Mouse (Mus musculus): Measurements from ENCODE around the gene Igsf3. TPM values are rescaled to one million over a fixed set of nuclear protein-coding genes. Genes with fewer than 3 reads are reported as not detected.
A peak's percentile ranks its signal among the peaks of the same experiment; 100 is the strongest.

Gene Igsf3
- polyA plus RNA-seq, 1 experiment from 2014 or later, result 30.0 TPM

- Histone ChIP-seq H3K36me3 (ENCODE audit: control insufficient read depth, insufficient read depth, low read length) (no peaks in the 10 kb centered on the region), H3K27ac (ENCODE audit: low read depth, low read length) (no peak overlapping the region), H3K4me3 (ENCODE audit: low read depth, low read length) (no peak overlapping the region), H3K4me2 (ENCODE audit: low read length) (no peak overlapping the region), H3K4me1 (ENCODE audit: control insufficient read depth, insufficient read depth, low read length) (no peaks in the 10 kb centered on the region), H3K27me3 (replicated peaks; ENCODE audit: control insufficient read depth, insufficient read depth, low read length) (no peaks in the 10 kb centered on the region), H3K9me3 (replicated peaks; ENCODE audit: control insufficient read depth, low read length) (no peaks in the 10 kb centered on the region), H3K9ac (ENCODE audit: low read length) (no peak overlapping the region)
- WGBS, result 32% methylated on average over 6 of the region's 6 CpGs
- ATAC-seq (no peak), DNase-seq (ENCODE audit: low spot score) (no peak)
These were observed 11.7 kb upstream of the Igsf3 start for GRCm38 (mm10) chr3:101365081-101365612.

GRCm38 (mm10) chr3:101365911-101366310 lies 11.0 kb upstream of the Igsf3 start:
- Histone ChIP-seq H3K4me3 (ENCODE audit: low read depth, low read length) (no peak overlapping the region), H3K27me3 (replicated peaks; ENCODE audit: control insufficient read depth, insufficient read depth, low read length) (no peaks in the 10 kb centered on the region), H3K4me1 (ENCODE audit: control insufficient read depth, insufficient read depth, low read length) (no peaks in the 10 kb centered on the region), H3K9ac (ENCODE audit: low read length) (no peak overlapping the region), H3K9me3 (replicated peaks; ENCODE audit: control insufficient read depth, low read length) (no peaks in the 10 kb centered on the region), H3K36me3 (ENCODE audit: control insufficient read depth, insufficient read depth, low read length) (no peaks in the 10 kb centered on the region), H3K4me2 (ENCODE audit: low read length) (no peak overlapping the region), H3K27ac (ENCODE audit: low read depth, low read length) (no peak overlapping the region)
- no peak for ATAC-seq
- DNase-seq (ENCODE audit: low spot score), result no peak
- 49% methylated on average over 9 of the region's 9 CpGs for WGBS

- Histone ChIP-seq H3K27me3 (replicated peaks; ENCODE audit: control insufficient read depth, insufficient read depth, low read length) (no peaks in the 10 kb centered on the region), H3K9me3 (replicated peaks; ENCODE audit: control insufficient read depth, low read length) (no peaks in the 10 kb centered on the region), H3K36me3 (ENCODE audit: control insufficient read depth, insufficient read depth, low read length) (no peaks in the 10 kb centered on the region), H3K4me1 (ENCODE audit: control insufficient read depth, insufficient read depth, low read length) (no peaks in the 10 kb centered on the region), H3K4me2 (ENCODE audit: low read length) (no peak overlapping the region), H3K27ac (ENCODE audit: low read depth, low read length) (no peak overlapping the region), H3K9ac (ENCODE audit: low read length) (no peak overlapping the region), H3K4me3 (ENCODE audit: low read depth, low read length) (no peak overlapping the region)
- no peak for ATAC-seq
- WGBS, result 85% methylated on average over 11 of the region's 11 CpGs
- DNase-seq (ENCODE audit: low spot score), result no peak
These were observed 9.5 kb upstream of the Igsf3 start for GRCm38 (mm10) chr3:101367372-101367771.

- H3K27ac ChIP-seq (ENCODE audit: low read depth, low read length), result 0 out of 2 replicates have a peak overlapping the region, but pooled peaks have one; percentile 36
These were observed 7.5 kb upstream of the Igsf3 start for GRCm38 (mm10) chr3:101369301-101369881.

GRCm38 (mm10) chr3:101372345-101372980 lies 4.4 kb upstream of the Igsf3 start:
- DNase-seq (ENCODE audit: low spot score) (peak; percentile 56), ATAC-seq (no peak)
- WGBS, result 44% methylated on average over 13 of the region's 13 CpGs

More at GRCm38 (mm10) chr3:101369301-101369881, 7.5 kb upstream of the Igsf3 start:
- ATAC-seq, result peak; percentile 77
- Histone ChIP-seq H3K36me3 (ENCODE audit: control insufficient read depth, insufficient read depth, low read length) (no peaks in the 10 kb centered on the region), H3K27me3 (replicated peaks; ENCODE audit: control insufficient read depth, insufficient read depth, low read length) (no peaks in the 10 kb centered on the region), H3K4me1 (ENCODE audit: control insufficient read depth, insufficient read depth, low read length) (no peaks in the 10 kb centered on the region), H3K9ac (ENCODE audit: low read length) (no peak overlapping the region), H3K4me3 (ENCODE audit: low read depth, low read length) (no peak overlapping the region), H3K4me2 (ENCODE audit: low read length) (no peak overlapping the region), H3K9me3 (replicated peaks; ENCODE audit: control insufficient read depth, low read length) (no peaks in the 10 kb centered on the region)
- DNase-seq (ENCODE audit: low spot score), result peak; percentile 74
- WGBS, result 31% methylated on average over 10 of the region's 10 CpGs

GRCm38 (mm10) chr3:101377256-101378024 lies 557 bp downstream of the Igsf3 start:
- Histone ChIP-seq H3K4me3 (ENCODE audit: low read depth, low read length) (peak overlapping the region; percentile 82), H3K27ac (ENCODE audit: low read depth, low read length) (peak overlapping the region; percentile 72), H3K9ac (ENCODE audit: low read length) (peak overlapping the region; percentile 89), H3K4me1 (ENCODE audit: control insufficient read depth, insufficient read depth, low read length) (peaks cover 37% of the 10 kb centered on the region), H3K27me3 (replicated peaks; ENCODE audit: control insufficient read depth, insufficient read depth, low read length) (no peaks in the 10 kb centered on the region), H3K36me3 (ENCODE audit: control insufficient read depth, insufficient read depth, low read length) (no peaks in the 10 kb centered on the region), H3K9me3 (replicated peaks; ENCODE audit: control insufficient read depth, low read length) (no peaks in the 10 kb centered on the region), H3K4me2 (ENCODE audit: low read length) (peak overlapping the region; percentile 92)
- under 1% methylated on average over 50 of the region's 62 CpGs for WGBS
- ATAC-seq (peak; percentile 2; the same call in 1 of the 2 replicates), DNase-seq (ENCODE audit: low spot score) (no peak)

More at GRCm38 (mm10) chr3:101372345-101372980, 4.4 kb upstream of the Igsf3 start:
- Histone ChIP-seq H3K4me2 (ENCODE audit: low read length) (no peak overlapping the region), H3K9ac (ENCODE audit: low read length) (no peak overlapping the region), H3K36me3 (ENCODE audit: control insufficient read depth, insufficient read depth, low read length) (no peaks in the 10 kb centered on the region), H3K4me3 (ENCODE audit: low read depth, low read length) (no peak overlapping the region), H3K4me1 (ENCODE audit: control insufficient read depth, insufficient read depth, low read length) (no peaks in the 10 kb centered on the region), H3K27me3 (replicated peaks; ENCODE audit: control insufficient read depth, insufficient read depth, low read length) (no peaks in the 10 kb centered on the region), H3K27ac (ENCODE audit: low read depth, low read length) (no peak overlapping the region), H3K9me3 (replicated peaks; ENCODE audit: control insufficient read depth, low read length) (no peaks in the 10 kb centered on the region)

- DNase-seq (ENCODE audit: low spot score), result peak; percentile 81
- Histone ChIP-seq H3K4me2 (ENCODE audit: low read length) (peak overlapping the region; percentile 92), H3K27ac (ENCODE audit: low read depth, low read length) (0 out of 2 replicates have a peak overlapping the region, but pooled peaks have one; percentile 11), H3K36me3 (ENCODE audit: control insufficient read depth, insufficient read depth, low read length) (no peaks in the 10 kb centered on the region), H3K9ac (ENCODE audit: low read length) (peak overlapping the region; percentile 89), H3K27me3 (replicated peaks; ENCODE audit: control insufficient read depth, insufficient read depth, low read length) (no peaks in the 10 kb centered on the region), H3K4me3 (ENCODE audit: low read depth, low read length) (peak overlapping the region; percentile 82), H3K4me1 (ENCODE audit: control insufficient read depth, insufficient read depth, low read length) (peaks cover 43% of the 10 kb centered on the region), H3K9me3 (replicated peaks; ENCODE audit: control insufficient read depth, low read length) (no peaks in the 10 kb centered on the region)
- peak; percentile 54 for ATAC-seq
- under 1% methylated on average over 12 of the region's 12 CpGs for WGBS
These were observed 1.2 kb downstream of the Igsf3 start for GRCm38 (mm10) chr3:101378102-101378501.

GRCm38 (mm10) chr3:101379789-101380188 lies 2.9 kb downstream of the Igsf3 start:
- peaks cover 44% of the 10 kb centered on the region for H3K4me1 ChIP-seq (ENCODE audit: control insufficient read depth, insufficient read depth, low read length)
- ATAC-seq (peak; percentile 16; the same call in 1 of the 2 replicates), DNase-seq (ENCODE audit: low spot score) (peak; percentile 52)
- no peaks in the 10 kb centered on the region for H3K36me3 ChIP-seq (ENCODE audit: control insufficient read depth, insufficient read depth, low read length)
- peak overlapping the region; percentile 37; the same call in 1 of the 2 replicates for H3K9ac ChIP-seq (ENCODE audit: low read length)
- H3K4me3 ChIP-seq (ENCODE audit: low read depth, low read length), result peak overlapping the region; percentile 1
- no peaks in the 10 kb centered on the region for H3K27me3 ChIP-seq (replicated peaks; ENCODE audit: control insufficient read depth, insufficient read depth, low read length)
- WGBS, result 32% methylated on average over 4 of the region's 4 CpGs
- peak overlapping the region; percentile 92 for H3K4me2 ChIP-seq (ENCODE audit: low read length)
- H3K27ac ChIP-seq (ENCODE audit: low read depth, low read length), result no peak overlapping the region
- no peaks in the 10 kb centered on the region for H3K9me3 ChIP-seq (replicated peaks; ENCODE audit: control insufficient read depth, low read length)

All from forebrain, embryonic 14.5 days (tissue).